Mouse (Mus musculus): ENCODE data around the gene Lrrc71.

- no peak for TF ChIP-seq CTCF (IDR thresholded peaks at IDR 0.05; ENCODE audit: extremely low read depth, insufficient read length, insufficient replicate concordance, low read depth, low read length)
- no peak for TF ChIP-seq POLR2A (IDR thresholded peaks at IDR 0.05; ENCODE audit: low read depth, low read length)
Observed at GRCm38 (mm10) chr3:87764506-87764905, 16.1 kb upstream of the Lrrc71 start.
